Comparison of ENCODE assay signal across 23 mouse cellular contexts in the genomic region with DNA sequence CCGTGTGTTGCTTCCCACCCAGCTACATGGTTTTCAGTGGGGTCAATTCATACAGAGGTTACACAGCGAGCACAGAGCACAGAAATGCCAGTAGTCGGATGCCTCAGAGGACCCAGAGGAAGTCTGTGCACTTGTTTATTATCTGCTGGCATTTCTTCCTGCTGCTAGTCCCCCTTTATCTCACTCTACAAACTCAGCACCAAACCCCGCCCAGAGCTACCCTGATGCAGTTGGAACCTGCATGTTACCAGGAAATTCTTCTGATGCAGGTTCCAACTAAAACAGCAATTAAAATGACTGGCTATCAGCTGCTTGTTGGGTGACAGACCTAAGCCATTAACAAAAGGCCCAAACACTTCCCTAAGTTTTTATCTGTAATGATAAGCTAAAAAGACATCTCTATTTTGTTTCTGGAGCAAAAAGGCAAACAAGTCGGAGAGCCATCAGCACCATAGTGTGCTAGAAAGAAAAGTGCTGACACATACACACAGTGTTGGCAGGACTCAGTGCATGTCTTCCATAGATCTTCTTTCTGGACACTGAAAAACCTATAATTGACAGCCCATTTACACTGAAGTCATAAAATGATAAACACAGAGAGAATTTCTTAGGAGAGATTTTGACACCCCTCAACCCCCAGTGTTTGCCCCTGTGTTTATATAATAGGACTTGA.
A peak's percentile ranks its signal among the peaks of the same experiment; 100 is the strongest.
DNase-seq lines count a peak whose midpoint lies in the region; ATAC-seq and TF ChIP-seq lines count a peak whose summit lies in the region.
"Had no signal": no experiment of that assay in that cellular context is flagged by ENCODE, and none has a peak within 500 bp of the region (broad histone marks: within the 10 kb centered on the region; RNA-seq: fewer than 3 reads in every experiment).

No protein-coding gene starts in this region.

- peaks cover 15 to 25% of the 10 kb centered on the region in 2 experiments for H3K4me1 ChIP-seq in heart, embryonic 14.5 days (ENCODE audit: control insufficient read depth in 2 of 2, insufficient read depth in 2 of 2, low read length in 2 of 2)
- peaks cover 22% of the 10 kb centered on the region for H3K4me1 ChIP-seq in G1E (ENCODE audit: insufficient read depth, low read depth, low read length)
- H3K4me1 ChIP-seq in hindbrain, embryonic 10.5 days (replicated peaks) = peaks cover 22% of the 10 kb centered on the region
- H3K4me1 ChIP-seq: forebrain, embryonic 15.5 days had no signal

- 16% methylated on average over 5 of the region's 5 CpGs for WGBS in heart, embryonic 14.5 days
- 84% methylated on average over 5 of the region's 5 CpGs for WGBS in hindbrain, embryonic 10.5 days

- no peak for TF ChIP-seq CTCF in G1E (IDR thresholded peaks at IDR 0.05; ENCODE audit: low read depth, low read length)

- DNase-seq in heart, postnatal 36 days = no peak
- peak; percentile 5 for DNase-seq in G1E (ENCODE audit: low spot score)
- DNase-seq in c-Kit-positive CD71-positive TER-119-negative erythroid progenitor cells, embryonic 14.5 days (ENCODE audit: low read depth) = peak; percentile 49
- no peak for DNase-seq in hindbrain, embryonic 10.5 days (ENCODE audit: low spot score)
- DNase-seq: adrenal gland, postnatal 10 days; cerebellum, adult 8-10 months; cerebellum, postnatal 36 days; gastrocnemius, postnatal 10 days; kidney, postnatal 4 days; lung, adult 2 months; midbrain, embryonic 14.5 days; retina, postnatal 1 day; thymus, postnatal 36 days had no signal

- no peak overlapping the region for H3K4me3 ChIP-seq in heart, embryonic 14.5 days (ENCODE audit: control insufficient read depth in 1 of 2, insufficient read depth in 1 of 2, low read depth in 1 of 2, low read length in 2 of 2)
- H3K4me3 ChIP-seq in G1E (ENCODE audit: low read depth, low read length) = no peak overlapping the region
- no peak overlapping the region for H3K4me3 ChIP-seq in hindbrain, embryonic 10.5 days
- H3K4me3 ChIP-seq: forebrain, embryonic 15.5 days; limb, embryonic 13.5 days; megakaryocyte, embryonic 14.5 days; myocyte; neural tube, embryonic 13.5 days had no signal

- no peaks in the 10 kb centered on the region for H3K36me3 ChIP-seq in heart, embryonic 14.5 days (ENCODE audit: control insufficient read depth, insufficient read depth, low read length)
- no peaks in the 10 kb centered on the region for H3K36me3 ChIP-seq in G1E (replicated peaks)
- H3K36me3 ChIP-seq in hindbrain, embryonic 10.5 days = no peaks in the 10 kb centered on the region
- H3K36me3 ChIP-seq: forebrain, embryonic 15.5 days; limb, embryonic 13.5 days; neural tube, embryonic 13.5 days had no signal

- no peak overlapping the region for H3K4me2 ChIP-seq in heart, embryonic 14.5 days (ENCODE audit: low read length)
- H3K4me2 ChIP-seq: forebrain, embryonic 15.5 days; limb, embryonic 13.5 days; neural tube, embryonic 13.5 days had no signal

- peak; percentile 31; the same call in 1 of the 2 replicates for ATAC-seq in heart, embryonic 14.5 days (ENCODE audit: insufficient number of reproducible peaks, insufficient read depth, low FRiP score, low read depth)
- ATAC-seq in G1E (ENCODE audit: extremely low read depth, insufficient number of reproducible peaks, low FRiP score, poor library complexity, severe bottlenecking) = peak; percentile 76
- ATAC-seq in megakaryocyte progenitor cell, adult 5-6 weeks (replicated peaks; ENCODE audit: poor library complexity) = peak; percentile 84
- ATAC-seq in frontal cortex, adult (ENCODE audit: low TSS enrichment) = no peak
- ATAC-seq: activated CD4-positive, CD25-positive, alpha-beta regulatory T cell, adult 4 months; forebrain, embryonic 15.5 days; intestine, postnatal 0 days had no signal

- no peak overlapping the region for H3K9ac ChIP-seq in heart, embryonic 14.5 days (ENCODE audit: low read length)
- H3K9ac ChIP-seq: forebrain, embryonic 15.5 days; limb, embryonic 13.5 days; neural tube, embryonic 13.5 days had no signal

- no peaks in the 10 kb centered on the region for H3K9me3 ChIP-seq in heart, embryonic 14.5 days (ENCODE audit: control insufficient read depth, low read length)
- no peaks in the 10 kb centered on the region for H3K9me3 ChIP-seq in G1E (replicated peaks)
- H3K9me3 ChIP-seq in hindbrain, embryonic 10.5 days = no peaks in the 10 kb centered on the region
- H3K9me3 ChIP-seq: forebrain, embryonic 15.5 days; limb, embryonic 13.5 days; megakaryocyte, embryonic 14.5 days; neural tube, embryonic 13.5 days had no signal

- 0 out of 4 replicates have a peak overlapping the region, but pooled peaks of 1 of the 2 experiments have one; percentile 3 for H3K27ac ChIP-seq in heart, embryonic 14.5 days (replicated peaks in 1 of 2; ENCODE audit: control insufficient read depth in 1 of 2, insufficient read depth in 1 of 2, low read depth in 2 of 2, low read length in 2 of 2)
- H3K27ac ChIP-seq in hindbrain, embryonic 10.5 days = no peak overlapping the region
- H3K27ac ChIP-seq: forebrain, embryonic 15.5 days; limb, embryonic 13.5 days; neural tube, embryonic 13.5 days had no signal

- H3K27me3 ChIP-seq in heart, embryonic 14.5 days (ENCODE audit: control insufficient read depth, insufficient read depth, low read length) = no peaks in the 10 kb centered on the region
- no peaks in the 10 kb centered on the region for H3K27me3 ChIP-seq in G1E (ENCODE audit: insufficient read depth, low read length)
- H3K27me3 ChIP-seq in hindbrain, embryonic 10.5 days (ENCODE audit: insufficient read depth, poor library complexity, severe bottlenecking) = no peaks in the 10 kb centered on the region
- H3K27me3 ChIP-seq: forebrain, embryonic 15.5 days; megakaryocyte, embryonic 14.5 days; neural tube, embryonic 13.5 days had no signal

- intact Hi-C loops in heart, postnatal 36 days (cut with DNase I) = no loop called here

Comparison
In these comparisons a context has a peak if more than half of its experiments do, and no peak if none do; other contexts are left out.
1. DNase-seq: peak in G1E (single experiment) and c-Kit-positive CD71-positive TER-119-negative erythroid progenitor cells, embryonic 14.5 days (single experiment); none in heart, postnatal 36 days (0 of 2) and hindbrain, embryonic 10.5 days (single experiment).